Mouse (Mus musculus): Measurements from ENCODE around the gene Basp1. TPM values are rescaled to one million over a fixed set of nuclear protein-coding genes. Genes with fewer than 3 reads are reported as not detected.

The Basp1 gene
- total RNA-seq (2023), result 6.1 TPM

GRCm38 (mm10) chr15:25413378-25413901 is at the start of gene Basp1:
Gene Basp1 (minus strand): TSS chr15:25413764.

Other genes with a start within 250 kb of the Basp1 start
- 43.8 TPM for gene Myo10, start 208.8 kb upstream of the Basp1 start, total RNA-seq (2023)